Mouse (Mus musculus): ENCODE measurements around the gene Olfr701.

DNA sequence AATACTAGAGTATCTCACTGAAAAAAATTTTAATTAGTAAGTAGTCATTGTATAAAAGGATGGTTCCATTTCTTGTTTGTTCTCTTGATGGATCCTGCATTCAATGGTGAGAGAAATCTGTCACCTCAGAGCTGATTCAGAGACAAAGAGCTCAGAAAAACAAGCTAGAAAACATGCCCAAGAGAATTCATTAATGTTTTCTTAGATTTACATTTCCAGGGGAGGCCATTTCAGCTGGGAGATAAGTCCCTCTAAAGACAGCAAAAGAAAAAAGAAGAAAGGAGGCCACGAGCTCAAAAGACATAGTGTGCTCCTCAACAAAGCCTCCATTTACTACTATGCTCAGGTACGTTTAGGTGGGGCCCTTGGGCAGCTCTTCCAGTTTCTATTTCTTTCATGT, 29.1 kb downstream of the Olfr701 start, which contains the start of gene Olfr703:
- no peak for TF ChIP-seq GATA1 (IDR thresholded peaks at IDR 0.05; ENCODE audit: borderline replicate concordance, low read length)
- no peak for TF ChIP-seq FLI1 (IDR thresholded peaks at IDR 0.05; ENCODE audit: low read length)
